Mouse (Mus musculus): ENCODE data around the gene Gm11011. TPM values are rescaled to one million over a fixed set of nuclear protein-coding genes. Genes with fewer than 3 reads are reported as not detected.

Gene Gm11011
- polyA plus RNA-seq, 1 experiment from 2014 or later, result not detected

- H3K27me3 ChIP-seq (ENCODE audit: insufficient read depth, low read length), result no peaks in the 10 kb centered on the region
- H3K9ac ChIP-seq (ENCODE audit: low read depth, low read length), result no peak overlapping the region
- H3K9me3 ChIP-seq (replicated peaks; ENCODE audit: low read length), result no peaks in the 10 kb centered on the region
- H3K4me1 ChIP-seq (replicated peaks; ENCODE audit: insufficient read depth, low read length), result peaks cover 5% of the 10 kb centered on the region; the same call in 1 of the 2 replicates
- 24% methylated on average over 13 of the region's 13 CpGs for WGBS
- DNase-seq (ENCODE audit: low spot score) (peak; percentile 74), ATAC-seq (replicated peaks; ENCODE audit: low FRiP score, low read depth) (no peak)
- no peak for TF ChIP-seq CTCF (IDR thresholded peaks at IDR 0.05; ENCODE audit: low read depth)
- peak overlapping the region; percentile 38; the same call in 1 of the 2 replicates for H3K4me2 ChIP-seq (ENCODE audit: low read length)
- no peak overlapping the region for H3K4me3 ChIP-seq (replicated peaks; ENCODE audit: low read depth, low read length)
- no peaks in the 10 kb centered on the region for H3K36me3 ChIP-seq (ENCODE audit: insufficient read depth, low read length)
- 0 out of 2 replicates have a peak overlapping the region, but pooled peaks have one; percentile 13 for H3K27ac ChIP-seq
Observed at GRCm38 (mm10) chr2:169609956-169610355, 22.4 kb upstream of the Gm11011 start.

- WGBS, result 14% methylated on average over 2 of the region's 2 CpGs
- H3K27me3 ChIP-seq (ENCODE audit: insufficient read depth, low read length), result no peaks in the 10 kb centered on the region
- H3K4me1 ChIP-seq (replicated peaks; ENCODE audit: insufficient read depth, low read length), result peaks cover 5% of the 10 kb centered on the region; the same call in 1 of the 2 replicates
- DNase-seq (ENCODE audit: low spot score), result peak; percentile 57
- no peak overlapping the region for H3K27ac ChIP-seq
- no peaks in the 10 kb centered on the region for H3K36me3 ChIP-seq (ENCODE audit: insufficient read depth, low read length)
- no peak overlapping the region for H3K9ac ChIP-seq (ENCODE audit: low read depth, low read length)
- no peaks in the 10 kb centered on the region for H3K9me3 ChIP-seq (replicated peaks; ENCODE audit: low read length)
- ATAC-seq (replicated peaks; ENCODE audit: low FRiP score, low read depth), result no peak
- H3K4me2 ChIP-seq (ENCODE audit: low read length), result no peak overlapping the region
- H3K4me3 ChIP-seq (replicated peaks; ENCODE audit: low read depth, low read length), result no peak overlapping the region
- no peak for TF ChIP-seq CTCF (IDR thresholded peaks at IDR 0.05; ENCODE audit: low read depth)
Observed at GRCm38 (mm10) chr2:169607787-169608186, 20.2 kb upstream of the Gm11011 start.

GRCm38 (mm10) chr2:169606901-169607678, 19.5 kb upstream of the Gm11011 start:
- DNase-seq (ENCODE audit: low spot score) (no peak), ATAC-seq (replicated peaks; ENCODE audit: low FRiP score, low read depth) (no peak)
- no peaks in the 10 kb centered on the region for H3K36me3 ChIP-seq (ENCODE audit: insufficient read depth, low read length)
- TF ChIP-seq CTCF (IDR thresholded peaks at IDR 0.05; ENCODE audit: low read depth), result no peak
- H3K9ac ChIP-seq (ENCODE audit: low read depth, low read length), result no peak overlapping the region
- no peak overlapping the region for H3K4me3 ChIP-seq (replicated peaks; ENCODE audit: low read depth, low read length)
- H3K27me3 ChIP-seq (ENCODE audit: insufficient read depth, low read length), result no peaks in the 10 kb centered on the region
- H3K4me2 ChIP-seq (ENCODE audit: low read length), result no peak overlapping the region
- no peaks in the 10 kb centered on the region for H3K9me3 ChIP-seq (replicated peaks; ENCODE audit: low read length)
- 68% methylated on average over 13 of the region's 13 CpGs for WGBS
- H3K4me1 ChIP-seq (replicated peaks; ENCODE audit: insufficient read depth, low read length), result peaks cover 5% of the 10 kb centered on the region; the same call in 1 of the 2 replicates
- no peak overlapping the region for H3K27ac ChIP-seq

GRCm38 (mm10) chr2:169600163-169600562, 12.6 kb upstream of the Gm11011 start:
- no peaks in the 10 kb centered on the region for H3K9me3 ChIP-seq (replicated peaks; ENCODE audit: low read length)
- H3K27ac ChIP-seq, result no peak overlapping the region
- no peak for TF ChIP-seq CTCF (IDR thresholded peaks at IDR 0.05; ENCODE audit: low read depth)
- H3K27me3 ChIP-seq (ENCODE audit: insufficient read depth, low read length), result no peaks in the 10 kb centered on the region
- ATAC-seq (replicated peaks; ENCODE audit: low FRiP score, low read depth) (no peak), DNase-seq (ENCODE audit: low spot score) (peak; percentile 39)
- no peak overlapping the region for H3K4me2 ChIP-seq (ENCODE audit: low read length)
- no peaks in the 10 kb centered on the region for H3K36me3 ChIP-seq (ENCODE audit: insufficient read depth, low read length)
- no peak overlapping the region for H3K4me3 ChIP-seq (replicated peaks; ENCODE audit: low read depth, low read length)
- no peaks in the 10 kb centered on the region for H3K4me1 ChIP-seq (replicated peaks; ENCODE audit: insufficient read depth, low read length)
- no peak overlapping the region for H3K9ac ChIP-seq (ENCODE audit: low read depth, low read length)
- WGBS, result 54% methylated on average over 6 of the region's 6 CpGs

- no peak for ATAC-seq (replicated peaks; ENCODE audit: low FRiP score, low read depth)
- H3K27ac ChIP-seq, result no peak overlapping the region
Observed at GRCm38 (mm10) chr2:169599591-169599990, 12.0 kb upstream of the Gm11011 start.

GRCm38 (mm10) chr2:169597971-169598370, 10.4 kb upstream of the Gm11011 start:
- Histone ChIP-seq H3K4me1 (replicated peaks; ENCODE audit: insufficient read depth, low read length) (no peaks in the 10 kb centered on the region), H3K4me2 (ENCODE audit: low read length) (no peak overlapping the region), H3K36me3 (ENCODE audit: insufficient read depth, low read length) (no peaks in the 10 kb centered on the region), H3K9me3 (replicated peaks; ENCODE audit: low read length) (no peaks in the 10 kb centered on the region), H3K27ac (no peak overlapping the region), H3K4me3 (replicated peaks; ENCODE audit: low read depth, low read length) (no peak overlapping the region), H3K27me3 (ENCODE audit: insufficient read depth, low read length) (no peaks in the 10 kb centered on the region), H3K9ac (ENCODE audit: low read depth, low read length) (no peak overlapping the region)
- TF ChIP-seq CTCF (IDR thresholded peaks at IDR 0.05; ENCODE audit: low read depth), result no peak
- no peak for DNase-seq (ENCODE audit: low spot score)
- WGBS, result 87% methylated on average over 8 of the region's 8 CpGs
- no peak for ATAC-seq (replicated peaks; ENCODE audit: low FRiP score, low read depth)

More at GRCm38 (mm10) chr2:169599591-169599990, 12.0 kb upstream of the Gm11011 start:
- Histone ChIP-seq H3K36me3 (ENCODE audit: insufficient read depth, low read length) (no peaks in the 10 kb centered on the region), H3K27me3 (ENCODE audit: insufficient read depth, low read length) (no peaks in the 10 kb centered on the region), H3K4me1 (replicated peaks; ENCODE audit: insufficient read depth, low read length) (no peaks in the 10 kb centered on the region), H3K9ac (ENCODE audit: low read depth, low read length) (no peak overlapping the region), H3K9me3 (replicated peaks; ENCODE audit: low read length) (no peaks in the 10 kb centered on the region), H3K4me3 (replicated peaks; ENCODE audit: low read depth, low read length) (no peak overlapping the region), H3K4me2 (ENCODE audit: low read length) (no peak overlapping the region)
- no peak for TF ChIP-seq CTCF (IDR thresholded peaks at IDR 0.05; ENCODE audit: low read depth)
- WGBS, result 90% methylated on average over 4 of the region's 4 CpGs
- DNase-seq (ENCODE audit: low spot score), result no peak

Data from kidney, postnatal 0 days (tissue).